Mouse (Mus musculus): ENCODE results near the gene Espn.

DNA sequence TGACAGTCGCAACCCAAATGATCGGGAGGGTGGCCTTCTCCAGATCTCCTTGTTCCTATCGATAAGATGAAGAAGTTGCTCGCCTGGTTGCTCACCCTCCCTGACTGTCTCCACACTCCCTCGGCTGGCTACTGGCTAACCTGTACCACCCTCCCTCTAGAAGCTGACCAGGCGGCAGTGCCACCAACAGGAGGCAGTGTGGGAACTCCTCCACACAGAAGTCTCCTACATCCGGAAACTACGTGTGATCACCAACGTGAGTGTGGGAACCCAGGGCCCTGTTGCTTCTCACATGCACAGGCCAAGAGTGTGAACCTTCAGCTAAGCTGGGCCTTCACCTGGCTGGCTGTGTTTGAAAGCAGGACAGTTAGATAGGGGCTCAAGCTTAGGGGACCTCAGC lies 45.4 kb downstream of the Espn start:
- peak; percentile 53 for TF ChIP-seq CTCF (IDR thresholded peaks at IDR 0.05; ENCODE audit: low read depth, low read length)
- no peak for TF ChIP-seq POLR2A (IDR thresholded peaks at IDR 0.05; ENCODE audit: insufficient read depth, low read length)
